Mouse (Mus musculus) lung, postnatal 0 days (tissue): ENCODE data around the gene Atp2a2. TPM values are rescaled to one million over a fixed set of nuclear protein-coding genes. Genes with fewer than 3 reads are reported as not detected.

ENCODE experiments used
- ATAC-seq: fragments of 200-750 bp; cut with Nextera tagmentation; 2 replicates; pipeline ENCODE4 v1.8.0; 2017; ENCODE audit warnings: moderate library complexity
- DNase-seq: peaks from one replicate; pipeline ENCODE4 v3.0.0-alpha.2; 2016; ENCODE audit warnings: low spot score
- H3K27ac ChIP-seq: fragments of 300-500 bp; sonication (generic); 2 replicates; pipeline ENCODE4 v1.5.1; 2014; ENCODE audit warnings: antibody characterized with exemption, mild to moderate bottlenecking, low read length, mixed read lengths
- H3K27me3 ChIP-seq: fragments of 300-500 bp; sonication (generic); replicated peaks from 2 replicates; pipeline ENCODE4 v1.6.1; 2014; ENCODE audit warnings: low read length, mixed read lengths; ENCODE audit not compliant: insufficient read depth
- H3K36me3 ChIP-seq: fragments of 300-500 bp; sonication (generic); 2 replicates; pipeline ENCODE4 v1.6.1; 2014; ENCODE audit warnings: low read length, mixed read lengths; ENCODE audit not compliant: insufficient read depth
- H3K4me1 ChIP-seq: fragments of 300-500 bp; sonication (generic); 2 replicates; pipeline ENCODE4 v1.6.1; 2014; ENCODE audit warnings: antibody characterized with exemption, low read depth, low read length, mixed read lengths; ENCODE audit not compliant: insufficient read depth
- H3K4me2 ChIP-seq: fragments of 300-500 bp; sonication (generic); replicated peaks from 2 replicates; pipeline ENCODE4 v1.6.1; 2014; ENCODE audit warnings: low read depth, mild to moderate bottlenecking, low read length, moderate library complexity, mixed read lengths
- H3K4me3 ChIP-seq: fragments of 300-500 bp; sonication (generic); 2 replicates; pipeline ENCODE4 v1.5.1; 2014; ENCODE audit warnings: low read depth, low read length
- H3K9ac ChIP-seq: fragments of 300-500 bp; sonication (generic); replicated peaks from 2 replicates; pipeline ENCODE4 v1.6.1; 2014; ENCODE audit warnings: low read depth, mild to moderate bottlenecking
- H3K9me3 ChIP-seq: fragments of 300-500 bp; sonication (generic); 2 replicates; pipeline ENCODE4 v1.6.1; 2016; ENCODE audit warnings: low read length, mixed read lengths
- CTCF ChIP-seq: IDR thresholded peaks from 2 replicates; pipeline ENCODE4 v1.5.1; 2016; ENCODE audit warnings: antibody characterized with exemption, mild to moderate bottlenecking
- EP300 ChIP-seq: IDR thresholded peaks from 2 replicates; pipeline ENCODE4 v1.6.1; 2016; ENCODE audit warnings: antibody characterized with exemption, mild to moderate bottlenecking, control low read depth
- WGBS: fragments of 180-500 bp; shearing (Covaris S2); extraction: QIAGEN DNeasy Blood & Tissue Kit; methylation state at CpG from one replicate; pipeline ENCODE4 v1.1.7; 2014; 5-methylcytosine and 5-hydroxymethylcytosine counted together
- polyA plus RNA-seq: library from polyadenylated mRNA; unstranded; fragments of >200 nt; fragmentation: Nextera tagmentation; extraction: Ambion mirVana; gene quantifications from 2 replicates; pipeline ENCODE4 v1.2.1, GENCODE M21; 2015

The Atp2a2 gene
- polyA plus RNA-seq, 1 experiment from 2014 or later: 27.4 TPM

GRCm38 (mm10) chr5:122509608-122510007 is 7.6 kb upstream of the Atp2a2 start:
- Histone ChIP-seq H3K27ac (no peak overlapping the region), H3K4me1 (peaks cover 4% of the 10 kb centered on the region), H3K9me3 (no peaks in the 10 kb centered on the region), H3K9ac (no peak overlapping the region), H3K27me3 (no peaks in the 10 kb centered on the region), H3K4me3 (no peak overlapping the region), H3K4me2 (no peak overlapping the region), H3K36me3 (no peaks in the 10 kb centered on the region)
- 36% methylated on average over 7 of the region's 7 CpGs for WGBS
- no peak for TF ChIP-seq CTCF
- TF ChIP-seq EP300: no peak
- no peak for ATAC-seq
- DNase-seq: no peak

DNA sequence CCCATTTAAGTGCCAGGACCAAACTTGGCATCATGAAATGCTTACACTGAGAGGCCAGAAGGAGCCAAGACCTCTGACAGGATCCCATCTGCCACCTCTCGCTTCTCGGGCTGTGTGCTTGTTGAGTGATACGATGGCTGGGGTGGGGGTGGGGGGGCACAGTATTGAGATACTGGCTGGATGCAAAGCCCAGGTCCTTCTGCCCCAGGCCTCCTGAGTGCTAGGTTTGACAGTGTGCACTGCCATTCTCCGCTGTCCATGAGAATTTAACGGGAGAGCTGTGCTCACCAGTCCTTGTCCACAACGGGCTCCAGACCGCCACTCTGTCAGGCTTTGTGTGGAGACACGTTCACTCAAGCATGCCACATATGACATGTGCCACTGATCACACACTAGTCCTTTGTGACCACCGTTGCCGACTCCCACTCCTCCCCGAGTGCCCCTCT is 6.9 kb upstream of the Atp2a2 start:
- Histone ChIP-seq H3K27ac (no peak overlapping the region), H3K27me3 (no peaks in the 10 kb centered on the region), H3K4me2 (no peak overlapping the region), H3K9ac (no peak overlapping the region), H3K4me1 (peaks cover 2% of the 10 kb centered on the region), H3K4me3 (no peak overlapping the region), H3K9me3 (no peaks in the 10 kb centered on the region), H3K36me3 (no peaks in the 10 kb centered on the region)
- TF ChIP-seq CTCF (no peak), EP300 (no peak)
- WGBS: 87% methylated on average over 11 of the region's 11 CpGs
- ATAC-seq (no peak), DNase-seq (no peak)

DNA sequence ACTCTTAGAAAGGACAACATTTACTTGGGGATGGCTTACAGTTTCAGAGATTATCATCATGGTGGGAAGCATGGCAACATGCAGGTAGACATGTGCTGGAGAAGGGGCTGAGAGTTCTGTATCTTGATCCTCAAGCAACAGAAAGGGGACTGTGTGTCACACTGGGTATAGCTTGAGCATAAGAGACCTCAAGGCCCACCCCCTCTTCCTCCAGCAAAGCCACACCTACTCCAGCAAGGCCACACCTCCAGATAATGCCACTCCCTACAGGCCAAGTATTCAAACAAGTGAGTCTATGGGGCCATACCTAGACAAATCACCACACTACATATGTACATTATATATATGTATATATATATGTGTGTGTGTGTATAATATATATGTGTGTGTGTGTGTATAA is 5.4 kb upstream of the Atp2a2 start:
- ATAC-seq: no peak
- Histone ChIP-seq H3K4me1 (no peaks in the 10 kb centered on the region; the same call in 1 of the 2 replicates), H3K27me3 (no peaks in the 10 kb centered on the region), H3K4me2 (no peak overlapping the region), H3K4me3 (no peak overlapping the region), H3K27ac (no peak overlapping the region), H3K9me3 (no peaks in the 10 kb centered on the region), H3K9ac (no peak overlapping the region), H3K36me3 (no peaks in the 10 kb centered on the region)
- peak; percentile 3 for DNase-seq
- no peak for TF ChIP-seq EP300
- no peak for TF ChIP-seq CTCF

- Histone ChIP-seq H3K9ac (no peak overlapping the region), H3K27ac (no peak overlapping the region), H3K4me1 (no peaks in the 10 kb centered on the region; the same call in 1 of the 2 replicates), H3K27me3 (no peaks in the 10 kb centered on the region), H3K36me3 (no peaks in the 10 kb centered on the region), H3K4me2 (no peak overlapping the region), H3K4me3 (no peak overlapping the region), H3K9me3 (no peaks in the 10 kb centered on the region)
- 80% methylated on average over 3 of the region's 3 CpGs for WGBS
- DNase-seq (peak; percentile 4), ATAC-seq (no peak)
- TF ChIP-seq EP300 (no peak), CTCF (peak; percentile 31; the same call in 1 of the 2 replicates)
Measured at GRCm38 (mm10) chr5:122506462-122506861, 4.4 kb upstream of the Atp2a2 start.

DNA sequence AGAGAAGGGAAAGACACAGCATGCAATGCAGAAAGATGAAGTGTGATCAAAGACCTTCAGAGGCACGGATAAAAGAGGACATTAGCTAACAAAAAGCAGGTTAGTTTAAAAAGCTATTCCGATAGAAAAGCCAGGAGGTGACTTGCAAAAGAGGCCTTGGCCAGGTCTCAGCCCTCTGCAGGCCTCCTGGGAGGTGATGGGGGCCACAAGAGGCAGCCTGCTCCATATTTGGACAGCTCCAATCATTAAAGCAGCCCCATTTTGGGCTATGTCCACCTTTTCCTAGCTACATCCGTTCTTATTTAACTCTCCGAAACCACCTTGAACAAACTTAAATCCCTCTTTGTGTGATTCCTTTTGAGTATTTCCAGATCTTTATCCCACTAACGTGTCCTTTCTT is 3.5 kb upstream of the Atp2a2 start:
- no peak for DNase-seq
- no peak overlapping the region for H3K9ac ChIP-seq
- H3K4me2 ChIP-seq: no peak overlapping the region
- TF ChIP-seq EP300 (no peak), CTCF (no peak)
- no peaks in the 10 kb centered on the region for H3K4me1 ChIP-seq
- H3K4me3 ChIP-seq: no peak overlapping the region
- no peak overlapping the region for H3K27ac ChIP-seq
- H3K27me3 ChIP-seq: no peaks in the 10 kb centered on the region
- no peak for ATAC-seq
- no peaks in the 10 kb centered on the region for H3K36me3 ChIP-seq
- no peaks in the 10 kb centered on the region for H3K9me3 ChIP-seq
- 68% methylated on average over 5 of the region's 5 CpGs for WGBS

- H3K27me3 ChIP-seq: no peaks in the 10 kb centered on the region
- H3K4me2 ChIP-seq: no peak overlapping the region
- no peak overlapping the region for H3K9ac ChIP-seq
- H3K4me1 ChIP-seq: peaks cover 6% of the 10 kb centered on the region; the same call in 1 of the 2 replicates
- no peak for DNase-seq
- H3K27ac ChIP-seq: no peak overlapping the region
- no peak for TF ChIP-seq EP300
- no peak for TF ChIP-seq CTCF
- no peak overlapping the region for H3K4me3 ChIP-seq
- no peaks in the 10 kb centered on the region for H3K36me3 ChIP-seq
- no peaks in the 10 kb centered on the region for H3K9me3 ChIP-seq
- no peak for ATAC-seq
- WGBS: 54% methylated on average over 4 of the region's 4 CpGs
Measured at GRCm38 (mm10) chr5:122503760-122504119, 1.7 kb upstream of the Atp2a2 start.

- Histone ChIP-seq H3K4me2 (peak overlapping the region; percentile 87), H3K4me1 (peaks cover 6% of the 10 kb centered on the region; the same call in 1 of the 2 replicates), H3K36me3 (no peaks in the 10 kb centered on the region), H3K4me3 (peak overlapping the region; percentile 92), H3K9ac (peak overlapping the region; percentile 41; the same call in 1 of the 2 replicates), H3K27ac (peak overlapping the region; percentile 99), H3K9me3 (no peaks in the 10 kb centered on the region), H3K27me3 (no peaks in the 10 kb centered on the region)
- WGBS: 34% methylated on average over 15 of the region's 15 CpGs
- DNase-seq: peak; percentile 75
- TF ChIP-seq CTCF (no peak), EP300 (no peak)
- no peak for ATAC-seq
Measured at GRCm38 (mm10) chr5:122503015-122503759, 1.2 kb upstream of the Atp2a2 start.
